Mouse (Mus musculus) brown adipose tissue, adult 24 weeks (tissue): Measurements from ENCODE around the gene Tubb4b. TPM values are rescaled to one million over a fixed set of nuclear protein-coding genes. Genes with fewer than 3 reads are reported as not detected.

Source experiments
- H3K27ac ChIP-seq: fragments of 200-500 bp; replicated peaks from 2 replicates; pipeline ENCODE4 v1.5.1; 2012; ENCODE audit warnings: low read depth, mild to moderate bottlenecking, low read length
- H3K4me1 ChIP-seq: fragments of 200-500 bp; 2 replicates; pipeline ENCODE4 v1.6.1; 2012; ENCODE audit warnings: low read length, mixed read lengths; ENCODE audit not compliant: control insufficient read depth, insufficient read depth, insufficient read length
- H3K4me3 ChIP-seq: fragments of 200-500 bp; 2 replicates; pipeline ENCODE4 v1.5.1; 2012; ENCODE audit warnings: low read depth, mild to moderate bottlenecking, low read length, moderate library complexity; ENCODE audit not compliant: insufficient read depth
- polyA plus RNA-seq: library from polyadenylated mRNA; stranded (reverse); fragments of >200 nt; gene quantifications from 2 replicates; pipeline ENCODE4 v1.2.4, GENCODE M21; 2012; ENCODE audit not compliant: missing spikeins, insufficient read depth, insufficient read length

Gene Tubb4b
- polyA plus RNA-seq, 1 experiment: 193 TPM

DNA sequence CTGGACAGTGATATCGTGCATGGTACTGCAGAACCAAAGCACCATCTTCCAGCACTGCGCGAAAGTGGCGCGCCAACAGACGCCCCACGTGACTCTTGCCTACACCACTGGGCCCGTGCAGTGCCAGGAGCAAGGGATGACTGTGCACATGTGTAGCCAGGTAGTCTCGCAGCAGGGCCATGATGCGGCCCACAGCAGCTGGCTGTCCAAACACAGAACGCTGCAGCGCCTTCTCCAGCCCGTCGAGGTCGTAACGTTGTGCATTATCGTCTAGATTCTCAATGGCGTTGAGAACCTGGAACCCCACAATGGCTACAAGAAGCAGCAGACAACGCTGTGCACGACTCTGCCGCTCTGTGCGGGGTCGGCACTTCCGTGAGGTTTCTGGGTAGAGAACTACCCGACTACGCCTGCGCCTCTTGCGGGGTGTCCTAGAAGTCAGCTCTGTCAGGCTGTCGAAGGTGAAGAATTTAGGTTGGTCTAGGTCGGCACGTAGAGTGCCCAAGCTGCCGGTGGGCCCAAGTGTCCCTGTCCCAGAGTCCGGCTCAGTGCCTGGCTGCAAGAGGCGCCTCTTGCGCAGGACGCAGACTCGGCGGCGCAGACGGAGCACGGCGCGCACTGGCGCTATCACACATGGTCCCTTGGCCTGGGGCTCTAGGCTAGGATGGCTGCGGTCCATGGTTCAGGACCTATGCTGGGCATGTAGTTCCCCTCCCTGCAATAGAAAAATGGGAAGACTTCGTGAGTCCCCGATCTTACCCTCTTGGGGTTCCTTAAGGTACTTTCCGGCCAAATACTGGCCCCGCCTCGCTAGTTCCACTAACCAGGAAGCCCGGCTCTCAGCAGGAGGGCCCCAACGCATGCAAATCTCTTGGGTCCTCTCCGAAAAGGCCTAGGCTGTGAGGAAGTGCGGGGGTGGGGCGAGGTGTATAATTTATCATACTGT lies 29.0 kb downstream of the Tubb4b start:
- Histone ChIP-seq H3K27ac (peak overlapping the region; percentile 84), H3K4me3 (peak overlapping the region; percentile 63), H3K4me1 (peaks cover 22% of the 10 kb centered on the region)

DNA sequence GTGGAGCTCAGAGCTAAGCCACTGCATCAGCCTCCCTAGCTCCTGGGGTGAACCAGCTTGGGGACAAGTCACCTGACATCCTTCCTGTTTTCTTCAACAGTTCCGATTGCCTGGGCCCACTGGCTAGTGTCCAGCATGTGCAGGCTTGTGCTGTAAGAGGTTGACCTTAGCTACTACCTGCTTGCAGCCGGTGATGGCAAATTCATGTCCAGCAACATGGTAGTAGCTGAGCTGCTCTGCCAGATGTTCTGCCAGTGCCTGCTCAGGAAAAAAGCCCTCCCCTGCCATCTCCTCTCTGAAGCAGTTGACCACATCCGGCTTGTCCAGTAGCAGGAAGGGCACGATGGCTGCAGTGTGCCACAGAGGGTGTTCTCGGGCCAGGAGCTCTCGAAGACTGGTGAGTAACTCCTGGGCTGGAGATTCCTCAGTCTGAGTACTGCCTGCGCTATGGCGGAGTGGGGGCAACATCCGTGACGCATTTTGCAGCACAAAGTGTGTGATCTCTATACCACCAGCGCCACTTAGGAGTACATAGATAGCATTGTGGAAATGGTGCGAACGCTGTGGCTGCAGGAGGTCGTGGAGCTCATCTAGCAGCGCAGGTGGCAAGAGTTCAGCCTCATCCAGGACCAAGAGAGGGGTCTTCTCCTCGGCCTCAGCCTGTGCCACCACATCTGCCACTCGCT lies 29.9 kb downstream of the Tubb4b start:
- peak overlapping the region; percentile 70; the same call in 1 of the 2 replicates for H3K27ac ChIP-seq
- H3K4me3 ChIP-seq: peak overlapping the region; percentile 63
- H3K4me1 ChIP-seq: peaks cover 22% of the 10 kb centered on the region

DNA sequence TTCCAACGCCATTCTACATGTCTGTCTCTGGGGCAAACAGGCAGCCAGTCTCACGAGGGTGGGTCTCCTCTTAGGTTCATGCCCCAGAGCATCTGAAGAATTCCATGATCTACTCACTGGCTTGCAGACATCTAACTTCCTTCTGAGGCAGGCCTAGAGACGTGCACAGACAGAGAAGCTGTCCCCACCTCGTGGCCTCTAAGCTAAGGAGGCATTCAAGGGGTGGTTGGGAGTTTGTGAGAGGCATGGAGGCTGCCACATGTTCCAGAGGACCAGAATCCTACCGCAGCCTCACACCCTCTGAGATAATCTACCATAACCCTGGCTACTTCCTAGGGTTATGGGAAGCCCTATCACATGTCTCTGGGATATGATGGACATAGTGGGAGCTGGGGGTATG lies 30.5 kb downstream of the Tubb4b start:
- Histone ChIP-seq H3K4me1 (peaks cover 22% of the 10 kb centered on the region), H3K27ac (peak overlapping the region; percentile 70), H3K4me3 (0 out of 2 replicates have a peak overlapping the region, but pooled peaks have one; percentile 0)

DNA sequence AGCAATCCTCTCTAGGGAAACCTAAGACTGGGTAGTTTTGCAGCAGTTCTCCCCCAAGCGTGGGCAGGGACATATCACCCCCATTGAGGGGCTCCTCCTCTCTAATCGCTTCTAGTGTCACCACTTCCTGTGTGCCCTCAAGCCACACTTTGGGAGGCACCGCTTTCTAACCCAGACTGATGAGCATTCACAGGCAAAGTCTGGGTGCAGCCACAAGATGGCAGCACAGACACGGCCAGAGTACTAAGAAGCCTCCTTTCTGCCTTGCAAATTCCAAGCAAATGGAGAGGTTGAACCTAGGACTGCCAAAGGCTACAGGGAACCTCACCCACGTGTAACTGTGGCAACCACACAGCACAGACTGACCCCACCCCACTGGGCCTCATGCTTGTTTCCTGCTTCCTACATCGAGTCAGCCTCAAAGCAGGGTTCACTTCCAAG lies 31.2 kb downstream of the Tubb4b start:
- H3K4me3 ChIP-seq: peak overlapping the region; percentile 0; the same call in 1 of the 2 replicates
- H3K27ac ChIP-seq: peak overlapping the region; percentile 70
- peaks cover 21% of the 10 kb centered on the region for H3K4me1 ChIP-seq

DNA sequence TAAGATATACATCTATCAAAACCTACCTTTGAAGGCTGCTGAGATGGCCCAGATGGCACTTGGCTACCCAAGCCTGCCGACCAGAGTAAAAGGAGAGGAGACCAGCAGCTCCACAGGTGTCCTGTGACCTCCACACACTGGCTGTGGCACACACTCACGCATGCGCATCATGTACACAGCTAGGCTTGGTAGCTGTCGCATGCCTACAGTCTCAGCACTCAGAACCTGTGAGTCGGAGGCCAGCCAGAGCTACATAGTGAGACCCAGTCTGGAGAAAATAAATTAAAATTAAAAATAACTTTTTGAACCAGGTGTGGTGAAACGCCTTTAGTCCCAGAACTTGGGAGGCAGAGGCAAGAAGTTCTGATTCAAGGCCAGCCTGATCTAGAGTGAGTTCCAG lies 36.7 kb downstream of the Tubb4b start:
- Histone ChIP-seq H3K27ac (no peak overlapping the region), H3K4me3 (no peak overlapping the region), H3K4me1 (peaks cover 11% of the 10 kb centered on the region)

DNA sequence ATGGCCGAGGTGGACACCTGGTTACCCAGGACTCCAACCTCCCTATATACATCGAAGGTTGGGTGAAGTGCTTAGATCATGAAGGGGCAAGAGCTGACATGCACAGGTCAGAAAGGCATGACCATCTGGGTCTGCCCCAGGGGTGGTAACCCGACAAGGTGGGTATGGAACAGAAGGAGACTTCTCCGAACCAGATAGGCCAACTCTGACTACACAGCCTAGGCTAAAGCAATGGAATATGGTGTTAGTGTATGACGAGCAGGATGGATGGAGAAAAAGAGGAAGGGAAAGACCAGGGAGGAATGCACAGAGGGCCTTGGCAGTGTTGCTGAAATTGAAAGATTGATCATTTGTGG lies 37.9 kb downstream of the Tubb4b start:
- Histone ChIP-seq H3K27ac (no peak overlapping the region), H3K4me1 (peaks cover 11% of the 10 kb centered on the region), H3K4me3 (no peak overlapping the region)

DNA sequence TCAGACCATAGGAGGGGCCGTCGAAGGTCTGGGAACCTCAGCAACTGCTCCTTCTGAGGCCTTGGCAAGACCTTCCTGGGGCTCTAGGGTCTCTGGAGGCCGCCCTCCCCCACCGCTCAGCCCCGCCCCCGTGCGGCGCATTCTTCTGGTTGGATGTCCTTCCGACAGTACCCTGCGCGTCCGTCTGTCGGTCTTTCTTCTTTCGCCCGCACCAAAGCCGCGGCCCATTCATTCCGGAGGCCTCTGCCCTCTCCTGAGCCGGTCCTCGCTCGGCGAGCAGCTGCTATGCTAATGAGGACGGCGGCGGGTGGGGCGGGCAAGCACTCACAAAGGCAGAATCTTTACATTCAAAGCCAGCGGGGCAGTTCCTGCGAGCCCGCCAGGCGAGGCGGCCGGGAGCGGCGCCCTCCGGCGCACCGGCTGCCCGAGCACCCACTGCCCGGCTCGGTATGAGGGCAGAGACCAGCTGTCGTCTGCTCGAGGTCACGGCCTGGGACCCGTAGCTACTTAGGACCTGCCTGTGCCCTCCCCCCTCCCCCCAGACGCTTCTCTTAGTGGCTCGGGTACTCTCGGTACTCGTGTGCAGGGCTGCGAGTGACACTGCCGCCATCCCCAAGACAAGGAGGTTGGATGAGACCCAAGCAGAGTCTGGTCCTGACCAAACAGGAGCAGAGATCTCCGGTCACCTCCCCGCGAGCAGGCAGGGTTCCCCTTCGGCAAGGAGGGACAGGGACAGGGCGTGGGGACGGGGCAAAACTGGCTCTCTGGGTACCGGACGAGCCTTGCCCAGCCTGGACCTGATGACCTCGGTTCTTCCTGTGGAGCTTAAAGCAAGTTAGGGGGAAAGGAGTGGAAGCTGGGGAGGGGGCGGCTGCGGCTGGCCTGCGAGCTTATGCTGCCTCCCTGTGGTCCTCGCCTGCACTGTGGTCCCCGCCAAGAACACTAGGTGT lies 38.6 kb downstream of the Tubb4b start:
- peaks cover 11% of the 10 kb centered on the region for H3K4me1 ChIP-seq
- H3K27ac ChIP-seq: peak overlapping the region; percentile 64
- peak overlapping the region; percentile 55 for H3K4me3 ChIP-seq

DNA sequence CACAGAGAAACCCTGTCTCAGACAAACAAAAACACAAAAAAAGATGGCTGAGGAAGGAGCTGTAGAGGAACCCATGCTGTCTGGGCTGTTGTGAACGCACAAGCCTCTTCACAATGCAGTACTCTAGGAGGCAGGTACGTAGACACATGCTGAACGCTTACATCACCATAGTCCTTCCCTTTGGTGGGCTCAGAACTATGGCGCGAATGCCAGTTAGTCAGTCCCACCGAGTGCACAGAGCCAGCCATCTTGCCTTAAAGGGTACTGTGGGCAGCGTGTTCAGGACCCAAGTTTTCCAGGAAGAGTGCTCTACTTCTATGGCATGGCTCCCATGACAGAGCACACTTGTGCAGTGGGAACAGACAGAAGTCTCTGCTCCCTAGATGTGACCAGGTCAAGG lies 40.0 kb downstream of the Tubb4b start:
- Histone ChIP-seq H3K27ac (peak overlapping the region; percentile 64; the same call in 1 of the 2 replicates), H3K4me3 (no peak overlapping the region), H3K4me1 (peaks cover 11% of the 10 kb centered on the region)

DNA sequence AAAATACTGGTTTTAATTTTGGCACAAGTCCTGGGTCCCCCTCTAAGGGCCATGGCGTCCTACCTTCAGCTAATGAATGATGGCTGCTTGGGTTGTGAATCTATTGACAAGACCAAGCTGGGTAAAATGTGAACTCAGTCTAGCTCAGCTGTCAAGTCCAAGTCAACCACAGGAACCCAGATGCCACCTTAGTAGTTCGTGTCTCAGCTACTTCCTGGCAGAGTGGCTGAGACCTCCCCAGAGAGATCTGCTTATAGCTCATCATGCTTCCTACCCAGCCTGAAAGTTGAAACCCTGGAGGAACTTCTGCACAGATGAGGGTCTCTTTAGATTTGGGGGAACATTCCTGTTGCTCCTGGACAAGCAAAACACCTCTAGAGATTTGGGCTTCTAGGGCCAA lies 41.2 kb downstream of the Tubb4b start:
- Histone ChIP-seq H3K4me1 (peaks cover 16% of the 10 kb centered on the region), H3K27ac (peak overlapping the region; percentile 26), H3K4me3 (peak overlapping the region; percentile 40)

DNA sequence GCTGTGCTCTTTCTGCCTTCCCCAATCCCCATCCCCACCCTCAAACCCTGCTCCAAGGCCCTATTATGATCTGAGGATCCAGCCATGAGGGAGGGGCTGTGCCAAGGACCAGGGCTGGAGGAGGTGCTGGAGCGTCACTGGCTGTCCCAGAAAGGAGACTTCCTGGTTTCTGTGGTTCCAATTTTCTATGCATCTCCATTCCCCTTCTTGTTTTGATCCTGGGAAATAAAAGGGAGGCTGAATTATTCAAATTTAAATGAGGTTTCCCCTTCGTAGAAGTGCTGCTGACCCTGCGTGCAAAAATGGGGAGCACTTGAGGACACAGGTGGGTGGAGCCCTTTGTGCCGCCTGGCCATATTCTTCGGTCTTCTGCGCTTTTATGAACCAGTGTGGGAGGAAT lies 41.8 kb downstream of the Tubb4b start:
- Histone ChIP-seq H3K4me3 (peak overlapping the region; percentile 58), H3K27ac (no peak overlapping the region), H3K4me1 (peaks cover 16% of the 10 kb centered on the region)

DNA sequence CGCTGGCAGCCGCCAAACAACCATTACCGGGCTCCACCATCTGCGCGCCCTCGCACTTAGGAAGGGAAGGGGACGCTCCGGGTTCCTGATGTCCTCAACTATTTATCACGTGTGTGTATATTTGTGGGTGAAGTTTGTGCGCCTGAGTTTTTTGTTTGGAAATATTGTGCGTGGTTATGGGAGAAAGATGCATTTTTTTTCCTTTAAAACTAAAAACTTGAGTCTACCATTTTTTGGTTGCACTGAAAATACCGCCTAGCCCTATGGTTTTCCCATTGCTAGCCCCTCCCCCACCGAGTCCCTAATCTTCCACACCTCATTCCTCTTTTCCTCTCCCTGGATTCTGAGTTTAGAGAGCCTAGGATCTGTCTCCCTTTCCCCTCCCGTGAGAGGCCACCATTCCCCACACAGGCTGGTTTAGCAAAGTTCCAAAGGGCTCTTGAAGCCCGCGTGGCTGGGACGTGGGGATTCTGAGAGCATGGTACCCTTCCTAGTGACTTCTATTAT lies 42.6 kb downstream of the Tubb4b start:
- peaks cover 19% of the 10 kb centered on the region for H3K4me1 ChIP-seq
- H3K4me3 ChIP-seq: peak overlapping the region; percentile 64
- H3K27ac ChIP-seq: peak overlapping the region; percentile 62

DNA sequence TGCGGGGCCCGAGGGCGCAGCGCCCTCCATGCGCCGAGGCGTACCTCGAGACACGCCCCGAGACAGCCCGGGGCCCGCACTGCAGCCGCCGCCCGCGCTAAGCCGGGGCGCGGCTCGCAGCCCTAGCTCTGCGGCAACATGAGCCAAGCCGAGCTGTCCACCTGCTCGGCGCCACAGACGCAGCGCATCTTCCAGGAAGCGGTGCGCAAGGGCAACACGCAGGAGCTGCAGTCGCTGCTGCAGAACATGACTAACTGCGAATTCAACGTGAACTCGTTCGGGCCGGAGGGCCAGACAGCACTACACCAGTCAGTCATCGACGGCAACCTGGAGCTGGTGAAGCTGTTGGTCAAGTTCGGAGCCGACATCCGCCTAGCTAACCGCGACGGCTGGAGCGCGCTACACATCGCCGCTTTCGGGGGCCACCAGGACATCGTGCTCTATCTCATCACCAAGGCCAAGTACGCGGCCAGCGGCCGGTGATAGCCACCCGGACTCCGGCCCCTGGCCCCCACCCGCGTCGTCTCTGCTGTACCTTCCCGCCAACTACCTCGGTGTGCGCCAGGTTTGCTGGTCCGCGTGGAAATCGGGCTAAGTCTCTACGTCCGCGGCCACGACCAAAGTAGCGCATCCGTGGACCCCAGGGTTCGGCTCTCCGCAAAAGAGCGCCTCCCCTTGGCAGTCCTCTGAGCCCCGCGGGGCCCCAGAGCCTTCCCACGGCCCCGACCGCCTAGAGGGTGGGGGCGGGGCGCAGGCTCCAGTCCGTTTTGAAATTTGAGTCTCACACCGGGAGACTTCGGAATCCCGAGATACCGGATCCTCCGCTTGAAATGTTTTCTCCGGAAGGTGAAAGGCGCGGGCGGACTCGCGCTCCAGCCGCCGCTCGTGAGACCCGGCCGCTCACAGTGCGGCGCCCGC lies 43.3 kb downstream of the Tubb4b start:
- H3K27ac ChIP-seq: peak overlapping the region; percentile 62
- H3K4me1 ChIP-seq: peaks cover 20% of the 10 kb centered on the region
- peak overlapping the region; percentile 64 for H3K4me3 ChIP-seq

DNA sequence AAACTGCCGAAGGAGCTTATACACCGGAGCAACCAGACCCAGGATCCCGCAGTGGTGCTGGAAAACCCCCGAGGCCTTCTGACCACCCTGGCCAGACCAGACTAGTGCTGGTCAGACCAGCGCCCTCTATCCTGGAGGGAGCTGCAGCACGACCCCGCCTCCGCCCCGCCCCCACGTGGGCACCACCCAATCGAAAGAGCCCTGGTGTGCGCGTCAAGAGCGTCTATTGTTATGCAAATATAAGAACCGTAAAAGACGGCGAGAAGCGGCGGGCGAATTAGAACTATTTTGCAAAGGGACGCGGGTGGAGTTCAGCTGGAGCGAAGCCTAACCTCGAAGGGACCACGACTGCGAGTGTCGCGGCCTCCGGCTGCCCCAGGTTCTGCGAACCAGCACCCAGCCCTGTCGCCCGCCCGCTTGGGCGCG lies 44.0 kb downstream of the Tubb4b start, which contains the start of gene Nrarp:
Gene Nrarp, plus strand, starts transcription at position 281 of the 426 bp plus-strand sequence.
- Histone ChIP-seq H3K4me3 (peak within 1 kb of the TSS; percentile 65), H3K4me1 (peaks cover 27% of the 10 kb centered on the region), H3K27ac (peak within 1 kb of the TSS; percentile 89)
